Mouse (Mus musculus) splenic B cell, adult 2 months (primary cell): Measurements from ENCODE around the gene Nlgn1.

Source experiments
- DNase-seq: peaks from one replicate; pipeline ENCODE4 v3.0.0-alpha.2; 2011; ENCODE audit warnings: low read depth, low spot score
- H3K27me3 ChIP-seq: 2 replicates; pipeline ENCODE4 v1.6.1; 2012; ENCODE audit warnings: mild to moderate bottlenecking, low read length, moderate library complexity, mixed read lengths; ENCODE audit not compliant: control insufficient read depth, poor library complexity, insufficient read depth, severe bottlenecking
- H3K36me3 ChIP-seq: 2 replicates; pipeline ENCODE4 v1.6.1; 2012; ENCODE audit warnings: mild to moderate bottlenecking, low read length, moderate library complexity, mixed read lengths; ENCODE audit not compliant: control insufficient read depth, poor library complexity, insufficient read depth, severe bottlenecking

The Nlgn1 gene

GRCm38 (mm10) chr3:25707380-25707779 lies 624.9 kb downstream of the Nlgn1 start:
- Histone ChIP-seq H3K27me3 (no peaks in the 10 kb centered on the region), H3K36me3 (no peaks in the 10 kb centered on the region)
- DNase-seq, result no peak

- no peaks in the 10 kb centered on the region for H3K36me3 ChIP-seq
- no peak for DNase-seq
These were observed 635.0 kb downstream of the Nlgn1 start for GRCm38 (mm10) chr3:25697231-25697630.

GRCm38 (mm10) chr3:25688789-25689464 lies 643.3 kb downstream of the Nlgn1 start:
- Histone ChIP-seq H3K36me3 (no peaks in the 10 kb centered on the region), H3K27me3 (no peaks in the 10 kb centered on the region)
- no peak for DNase-seq

More at GRCm38 (mm10) chr3:25697231-25697630, 635.0 kb downstream of the Nlgn1 start:
- H3K27me3 ChIP-seq, result no peaks in the 10 kb centered on the region

- H3K27me3 ChIP-seq, result no peaks in the 10 kb centered on the region
- H3K36me3 ChIP-seq, result no peaks in the 10 kb centered on the region
- DNase-seq, result no peak
These were observed 648.6 kb downstream of the Nlgn1 start for GRCm38 (mm10) chr3:25683696-25684095.

DNA sequence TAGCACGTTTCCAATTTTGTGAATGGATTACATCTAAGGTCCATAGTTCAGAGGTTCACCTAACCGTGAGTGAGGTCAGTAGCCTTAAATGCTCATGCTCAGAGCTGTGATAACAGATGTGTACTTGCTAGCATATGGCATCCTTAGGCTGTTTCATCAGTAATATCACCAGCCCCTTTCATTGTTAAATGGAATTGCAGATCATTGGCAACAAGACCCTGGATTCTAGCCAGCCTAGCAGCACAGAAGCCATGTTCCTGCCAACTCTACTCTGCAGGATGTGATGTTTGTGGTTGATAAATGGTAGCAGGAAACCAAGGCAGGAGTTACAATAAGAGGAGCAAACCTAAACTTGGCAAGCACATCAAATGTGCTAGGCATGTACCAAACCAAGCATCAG lies 652.9 kb downstream of the Nlgn1 start:
- Histone ChIP-seq H3K36me3 (no peaks in the 10 kb centered on the region), H3K27me3 (no peaks in the 10 kb centered on the region)
- no peak for DNase-seq

DNA sequence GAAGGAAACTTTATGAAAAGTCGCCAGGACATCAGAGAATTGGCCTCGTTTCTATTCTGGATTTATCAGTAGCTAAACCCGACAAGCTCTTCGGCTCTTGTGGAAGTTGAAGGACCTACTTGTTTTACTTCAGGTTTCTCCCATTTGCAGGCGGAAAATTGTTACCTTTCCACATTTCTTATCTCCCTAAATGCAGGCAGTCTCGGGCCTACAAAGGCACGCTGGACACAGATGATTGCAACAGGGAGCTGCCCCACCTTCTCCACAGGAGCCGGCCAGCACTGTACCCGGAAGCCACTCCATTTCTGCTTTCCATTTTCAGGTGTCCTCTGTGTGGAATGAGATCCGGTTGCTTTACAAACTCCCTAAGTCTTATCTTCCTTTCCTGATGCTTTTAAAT lies 656.4 kb downstream of the Nlgn1 start:
- H3K36me3 ChIP-seq, result no peaks in the 10 kb centered on the region
- DNase-seq, result no peak
- H3K27me3 ChIP-seq, result no peaks in the 10 kb centered on the region; the same call in 1 of the 2 replicates

- no peak for DNase-seq
- Histone ChIP-seq H3K27me3 (no peaks in the 10 kb centered on the region; the same call in 1 of the 2 replicates), H3K36me3 (no peaks in the 10 kb centered on the region)
These were observed 657.2 kb downstream of the Nlgn1 start for GRCm38 (mm10) chr3:25675069-25675468.

DNA sequence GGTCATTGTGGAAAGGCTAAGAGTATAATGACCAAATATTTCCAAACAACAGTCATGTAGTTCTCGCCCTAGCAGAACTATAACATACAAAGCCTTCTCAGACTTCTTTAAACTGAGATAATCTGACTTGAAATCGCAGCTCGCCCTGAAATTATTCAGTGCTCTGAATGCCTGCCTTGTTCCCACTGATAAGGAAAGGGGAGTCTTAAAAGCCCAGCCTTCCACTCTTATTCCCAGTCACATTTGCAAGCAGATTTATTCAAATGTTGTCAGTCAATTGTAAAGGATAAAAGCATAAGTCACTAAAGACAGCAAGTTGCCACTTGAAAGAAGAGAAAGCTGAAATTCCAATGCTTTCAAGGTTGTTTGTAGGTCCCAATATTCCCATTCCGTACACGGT lies 658.9 kb downstream of the Nlgn1 start:
- no peaks in the 10 kb centered on the region; the same call in 1 of the 2 replicates for H3K27me3 ChIP-seq
- no peak for DNase-seq
- H3K36me3 ChIP-seq, result no peaks in the 10 kb centered on the region

DNA sequence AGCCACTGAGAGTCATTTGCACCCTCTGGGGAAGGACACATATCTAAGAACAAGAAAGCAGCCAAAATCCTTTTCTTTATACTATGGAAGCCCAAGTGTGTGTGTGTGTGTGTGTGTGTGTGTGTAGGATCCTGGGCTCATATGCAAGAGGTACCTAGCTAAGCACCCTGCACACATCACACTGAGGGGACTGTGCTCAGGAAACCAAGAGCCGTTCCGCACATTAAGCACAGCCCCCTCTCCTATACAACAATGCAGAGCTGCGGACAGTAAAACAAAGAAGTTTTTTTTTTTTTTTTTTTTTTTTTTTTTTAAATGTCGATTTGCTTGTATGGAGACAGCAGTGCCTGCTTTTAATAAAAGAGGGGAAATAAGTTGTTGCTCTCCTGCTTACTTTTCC lies 659.5 kb downstream of the Nlgn1 start:
- no peaks in the 10 kb centered on the region; the same call in 1 of the 2 replicates for H3K27me3 ChIP-seq
- no peaks in the 10 kb centered on the region for H3K36me3 ChIP-seq
- DNase-seq, result no peak

DNA sequence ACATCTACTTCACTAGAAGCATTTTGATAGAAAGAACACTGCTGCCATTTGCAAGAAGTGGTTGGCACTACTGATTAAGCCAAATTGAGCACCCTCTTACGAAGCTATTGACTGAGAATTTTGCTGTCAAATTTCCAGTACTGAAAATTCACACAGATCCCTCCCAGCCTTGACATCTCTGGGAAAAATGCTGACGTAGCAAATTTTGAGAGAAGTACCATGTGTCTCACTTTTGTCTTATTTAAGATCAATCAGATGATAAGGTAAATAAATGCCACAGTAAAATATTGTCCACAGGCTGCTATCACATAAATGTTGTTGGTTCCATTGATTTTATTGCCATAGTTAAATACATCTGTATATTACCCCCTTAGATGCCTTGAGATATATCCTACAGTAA lies 668.8 kb downstream of the Nlgn1 start:
- H3K27me3 ChIP-seq, result no peaks in the 10 kb centered on the region
- no peaks in the 10 kb centered on the region for H3K36me3 ChIP-seq
- DNase-seq, result no peak

GRCm38 (mm10) chr3:25660285-25660684 lies 672.0 kb downstream of the Nlgn1 start:
- H3K27me3 ChIP-seq, result no peaks in the 10 kb centered on the region
- H3K36me3 ChIP-seq, result no peaks in the 10 kb centered on the region
- DNase-seq, result no peak

DNA sequence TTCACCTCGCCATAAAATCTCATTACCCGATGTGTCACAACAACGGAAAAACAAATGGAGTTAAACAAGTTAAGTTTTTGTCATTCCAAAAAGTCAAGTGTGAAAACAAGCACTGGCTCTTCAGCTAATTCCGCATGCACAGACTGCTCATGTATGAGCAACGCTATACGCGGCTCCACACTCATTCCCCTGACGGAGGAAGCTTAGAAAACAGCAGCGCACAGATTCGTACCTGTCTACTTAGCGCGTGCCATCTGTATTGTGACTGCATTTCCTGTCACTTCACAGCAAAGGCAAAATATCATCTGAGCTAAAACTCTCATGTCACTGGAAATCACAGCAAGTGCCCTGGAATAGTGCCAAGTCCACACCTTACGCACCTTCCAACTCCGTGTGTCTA lies 674.3 kb downstream of the Nlgn1 start:
- H3K36me3 ChIP-seq, result no peaks in the 10 kb centered on the region

GRCm38 (mm10) chr3:25657074-25657473 lies 675.2 kb downstream of the Nlgn1 start:
- no peak for DNase-seq
- Histone ChIP-seq H3K27me3 (no peaks in the 10 kb centered on the region), H3K36me3 (no peaks in the 10 kb centered on the region)

More for the DNA sequence above, 674.3 kb downstream of the Nlgn1 start:
- no peaks in the 10 kb centered on the region for H3K27me3 ChIP-seq
- no peak for DNase-seq

- no peaks in the 10 kb centered on the region for H3K36me3 ChIP-seq
- DNase-seq, result no peak
- H3K27me3 ChIP-seq, result no peaks in the 10 kb centered on the region
These were observed 679.2 kb downstream of the Nlgn1 start for GRCm38 (mm10) chr3:25653010-25653409.

- H3K27me3 ChIP-seq, result no peaks in the 10 kb centered on the region
These were observed 686.2 kb downstream of the Nlgn1 start for GRCm38 (mm10) chr3:25645895-25646691.

More at GRCm38 (mm10) chr3:25645895-25646691, 686.2 kb downstream of the Nlgn1 start:
- no peak for DNase-seq
- no peaks in the 10 kb centered on the region for H3K36me3 ChIP-seq
